Mouse (Mus musculus): Measurements from ENCODE around the gene Tmem35b.
"Not testable (repeated sequence)": the region's sequence is repeated elsewhere in the genome, so short reads cannot be mapped to it uniquely, and the experiment has no call there.

Gene Tmem35b

DNA sequence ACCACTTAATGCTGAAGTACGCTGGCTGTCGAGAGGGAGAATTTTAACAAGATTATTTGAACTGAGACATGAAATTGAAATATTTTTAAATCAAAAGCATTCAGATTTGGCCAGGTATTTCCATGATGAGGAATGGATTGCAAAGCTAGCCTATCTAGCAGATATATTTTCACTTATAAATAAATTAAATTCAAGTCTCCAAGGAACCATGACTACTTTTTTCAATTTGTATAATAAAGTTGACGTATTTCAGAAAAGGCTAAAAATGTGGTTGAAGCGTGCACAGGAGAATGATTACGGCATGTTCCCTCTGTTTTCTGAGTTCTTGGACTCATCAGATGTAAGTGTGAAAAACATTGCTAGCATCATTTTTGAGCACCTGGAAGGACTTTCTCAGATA is at the start of gene Tmem35b:
Gene Tmem35b (plus strand): TSS at position 301 of the 400 bp plus-strand sequence.
- no peak for DNase-seq

DNA sequence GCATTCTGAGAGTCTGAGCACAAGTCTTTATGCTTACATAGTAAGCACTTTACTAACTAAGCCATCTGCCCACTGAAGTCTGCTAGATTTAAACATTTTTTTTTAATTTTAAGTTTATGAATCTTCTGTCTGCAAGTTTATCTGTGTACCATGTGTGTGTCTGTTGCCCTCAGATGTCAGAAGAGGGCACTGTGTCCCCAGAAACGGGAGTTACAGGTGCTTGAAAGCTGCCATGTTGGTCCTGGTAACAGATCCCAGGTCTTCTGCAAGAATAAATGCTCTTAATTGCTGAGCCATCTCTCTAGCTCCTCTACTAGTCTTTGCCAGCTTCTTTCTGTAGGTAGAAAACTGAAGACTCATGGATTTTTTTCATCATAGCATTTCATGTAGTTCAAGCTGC is 48.6 kb upstream of the Tmem35b start:
- DNase-seq, result no peak

DNA sequence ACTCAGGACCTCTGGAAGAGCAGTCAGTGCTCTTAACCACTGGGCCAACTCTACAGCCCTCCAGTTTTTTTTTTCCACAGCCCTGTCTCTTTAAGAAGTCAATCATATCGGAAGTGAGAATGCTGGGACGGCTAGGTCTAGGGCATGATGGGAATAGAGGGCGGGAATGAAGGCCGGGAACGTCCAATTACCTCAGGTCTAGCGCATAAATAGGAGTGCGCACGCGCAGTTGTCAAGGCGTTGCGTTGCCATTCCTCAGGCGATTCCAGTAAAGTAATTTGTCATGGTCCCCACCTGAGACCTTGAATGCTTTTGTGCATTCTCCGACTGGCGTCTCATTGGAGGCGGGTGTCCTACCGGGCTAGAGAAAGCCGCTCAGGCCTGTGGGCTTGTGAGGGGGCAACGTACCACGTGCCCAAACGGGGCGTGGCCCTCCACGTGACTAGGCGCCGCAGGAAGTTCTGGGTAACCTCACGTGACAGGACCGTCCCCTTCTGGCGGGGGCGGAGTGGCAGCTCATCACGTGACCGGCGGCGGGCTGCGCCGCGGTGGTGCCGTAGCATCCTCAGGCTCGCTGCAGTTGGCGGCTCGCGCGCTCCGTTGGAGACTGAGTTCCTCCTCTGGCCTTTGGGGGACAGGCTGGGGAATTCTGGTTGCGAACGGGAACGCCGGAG is 46.5 kb upstream of the Tmem35b start, which contains the start of gene Zmym6:
Gene Zmym6 (plus strand): TSS at position 509 of the 674 bp plus-strand sequence.
- DNase-seq, result peak; percentile 95

DNA sequence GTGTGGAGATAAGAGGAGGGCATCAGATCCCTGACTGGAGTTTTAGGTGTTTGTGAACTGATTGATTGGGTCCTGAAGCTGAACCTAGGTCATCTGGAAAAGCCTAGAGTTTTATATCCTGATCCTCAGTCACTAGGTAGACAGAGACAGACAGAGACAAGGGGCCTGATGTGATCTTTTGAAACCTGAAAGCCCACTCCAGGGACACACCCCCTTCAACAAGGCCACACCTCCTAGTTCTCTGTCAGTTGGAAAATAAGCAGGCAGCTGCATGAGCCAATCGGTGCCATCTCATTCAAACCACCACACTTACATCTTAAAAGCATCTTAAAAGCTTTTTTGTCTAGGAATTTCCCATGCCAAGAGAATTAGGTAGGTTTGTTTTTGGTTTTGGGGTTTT is 42.7 kb upstream of the Tmem35b start:
- DNase-seq, result no peak

DNA sequence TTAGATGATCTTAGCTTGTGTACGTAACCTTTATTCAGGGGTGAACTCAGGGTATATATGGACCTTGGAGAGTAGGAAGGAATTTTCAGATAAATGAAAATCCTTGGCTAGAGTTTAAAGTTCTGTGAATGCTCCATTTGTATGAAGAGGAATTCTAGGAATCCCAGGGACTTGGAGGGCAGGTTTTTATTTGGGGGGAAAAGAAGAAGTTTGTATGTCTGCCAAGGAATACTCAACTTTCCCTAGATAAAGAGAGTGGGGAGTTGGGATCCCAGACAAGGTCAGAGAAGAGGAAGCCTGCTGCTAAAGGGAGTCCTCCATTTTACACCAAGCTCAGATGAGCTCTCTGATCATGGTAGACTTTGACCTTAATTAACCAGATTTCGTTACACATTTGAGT is 40.4 kb upstream of the Tmem35b start:
- no peak for DNase-seq

DNA sequence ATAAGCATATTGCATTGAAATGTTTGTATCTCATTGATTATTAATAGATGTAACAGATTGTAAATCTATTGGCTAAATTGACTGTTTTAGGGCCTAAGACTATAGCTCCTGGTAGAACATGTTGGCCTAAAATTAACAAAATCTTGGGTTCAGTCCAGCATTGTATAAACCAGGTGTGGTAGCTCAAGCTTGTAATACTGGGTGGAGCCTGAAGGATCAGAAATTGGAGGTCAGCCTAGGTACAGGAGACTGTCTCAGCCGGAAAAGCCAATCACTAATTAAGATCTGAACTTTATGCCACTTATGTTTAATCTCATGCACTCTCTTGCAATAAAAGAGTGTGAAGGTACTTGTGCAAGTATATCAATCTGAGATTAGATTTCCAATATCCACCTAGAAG is 37.7 kb upstream of the Tmem35b start:
- DNase-seq, result no peak

DNA sequence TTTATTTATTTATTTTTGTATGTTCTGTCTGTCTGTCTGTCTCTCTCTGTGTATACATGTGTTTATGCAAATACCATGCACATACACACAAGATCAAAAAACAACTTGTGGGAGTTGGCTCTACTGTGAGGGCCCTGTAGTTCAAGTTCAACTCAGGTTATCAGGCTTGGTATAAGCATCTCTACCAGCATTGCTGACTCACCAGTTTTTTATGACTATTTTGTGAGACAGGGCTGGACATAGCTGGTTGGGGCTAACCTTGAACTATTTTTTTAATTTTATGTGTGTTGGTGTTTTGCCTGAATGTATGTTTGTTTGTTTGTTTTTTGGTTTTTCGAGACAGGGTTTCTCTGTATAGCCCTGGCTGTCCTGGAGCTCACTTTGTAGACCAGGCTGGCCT is 32.3 kb upstream of the Tmem35b start:
- no peak for DNase-seq

DNA sequence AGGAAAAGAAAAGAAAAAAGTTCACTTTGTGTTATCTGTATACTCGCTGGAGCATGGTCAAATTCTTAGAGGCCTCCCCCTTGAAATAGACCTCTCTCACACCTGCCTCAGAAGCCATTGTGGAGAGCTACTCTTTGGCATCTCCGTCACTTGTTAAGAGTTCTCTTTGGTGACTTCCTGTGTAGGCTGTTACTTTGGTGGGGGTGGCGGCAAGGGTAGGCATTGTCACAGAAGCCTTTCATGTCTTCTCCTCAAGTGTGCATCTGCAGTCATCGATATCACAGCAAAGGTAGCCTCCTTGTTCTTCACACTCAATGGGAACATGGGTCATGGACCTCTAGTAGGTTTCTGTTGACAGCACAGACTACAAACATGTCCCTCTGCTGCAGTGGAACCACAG is 28.4 kb upstream of the Tmem35b start:
- DNase-seq, result no peak

DNA sequence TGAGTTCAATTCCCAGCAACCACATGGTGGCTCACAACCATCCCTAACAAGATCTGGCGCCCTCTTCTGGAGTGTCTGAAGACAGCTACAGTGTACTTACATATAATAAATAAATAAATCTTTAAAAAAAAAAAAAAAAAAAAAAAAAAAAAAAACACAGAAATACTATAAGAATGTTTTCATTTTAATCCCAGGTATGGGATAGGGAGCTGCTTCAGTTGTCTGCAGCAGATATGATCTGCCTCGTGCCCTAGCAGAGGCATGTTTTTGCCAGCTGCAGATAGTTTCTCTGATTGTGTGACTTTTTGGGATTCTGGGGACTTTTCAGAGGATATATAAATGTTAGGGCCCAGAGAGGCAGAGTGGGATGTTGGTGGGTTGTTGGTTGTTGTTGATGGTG is 23.9 kb upstream of the Tmem35b start:
- not testable (repeated sequence) for DNase-seq

DNA sequence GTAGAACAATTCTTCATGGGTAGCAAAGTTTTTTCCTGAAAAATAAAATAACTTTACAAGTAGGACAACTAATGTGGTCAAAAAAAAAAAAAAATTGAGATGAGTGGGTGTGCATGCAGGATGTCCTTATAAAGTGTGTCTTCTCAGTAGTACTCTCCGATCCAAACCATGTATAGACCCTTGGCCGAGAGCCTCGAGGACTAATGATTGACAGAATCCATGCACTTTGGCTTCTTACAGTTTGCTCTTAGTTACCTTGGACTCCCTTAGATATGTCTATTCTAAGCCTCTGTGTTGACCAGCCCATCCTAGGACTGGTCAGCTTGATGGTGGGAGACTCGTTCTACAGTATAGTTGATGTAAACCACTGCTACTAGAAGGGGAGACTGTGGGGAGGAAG is 15.9 kb upstream of the Tmem35b start:
- no peak for DNase-seq

DNA sequence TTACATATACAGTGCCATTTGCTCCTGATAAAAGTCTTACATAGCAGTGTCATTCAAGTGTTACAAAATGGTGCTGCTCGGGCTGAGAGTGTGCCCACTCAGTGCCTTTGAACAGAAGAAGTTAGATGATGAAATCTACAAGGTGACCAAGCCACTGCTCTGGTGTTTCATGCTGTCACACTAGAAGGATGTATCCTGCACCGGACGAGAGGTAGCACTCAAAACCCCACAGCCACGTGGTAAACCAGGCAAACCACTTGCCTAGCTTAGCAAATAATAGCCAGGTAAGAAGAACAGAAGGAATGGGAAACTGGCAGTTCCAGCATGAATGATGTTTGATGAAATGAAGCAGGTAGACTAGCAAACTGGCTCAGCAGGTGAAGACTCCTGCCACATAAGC is 12.9 kb upstream of the Tmem35b start:
- DNase-seq, result no peak

DNA sequence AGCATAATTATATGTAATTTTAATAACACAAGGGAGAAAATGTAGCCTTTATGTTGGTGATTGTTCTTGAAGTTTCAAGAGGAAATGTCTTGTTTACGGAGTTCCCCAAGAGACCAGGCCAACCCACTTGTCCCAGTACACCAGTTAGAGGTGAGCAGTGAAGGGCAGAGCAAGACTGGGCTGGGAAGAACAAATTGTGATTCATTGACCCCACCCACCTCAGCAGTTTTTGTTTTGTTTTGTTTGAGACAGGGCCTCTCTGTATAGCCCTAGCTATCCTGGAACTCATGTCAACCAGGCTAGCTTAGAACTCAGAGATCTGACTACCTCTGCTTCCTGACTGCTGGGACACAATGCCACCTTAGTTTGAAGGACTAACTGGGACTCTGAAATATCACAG is 840 bp downstream of the Tmem35b start:
- DNase-seq, result no peak

DNA sequence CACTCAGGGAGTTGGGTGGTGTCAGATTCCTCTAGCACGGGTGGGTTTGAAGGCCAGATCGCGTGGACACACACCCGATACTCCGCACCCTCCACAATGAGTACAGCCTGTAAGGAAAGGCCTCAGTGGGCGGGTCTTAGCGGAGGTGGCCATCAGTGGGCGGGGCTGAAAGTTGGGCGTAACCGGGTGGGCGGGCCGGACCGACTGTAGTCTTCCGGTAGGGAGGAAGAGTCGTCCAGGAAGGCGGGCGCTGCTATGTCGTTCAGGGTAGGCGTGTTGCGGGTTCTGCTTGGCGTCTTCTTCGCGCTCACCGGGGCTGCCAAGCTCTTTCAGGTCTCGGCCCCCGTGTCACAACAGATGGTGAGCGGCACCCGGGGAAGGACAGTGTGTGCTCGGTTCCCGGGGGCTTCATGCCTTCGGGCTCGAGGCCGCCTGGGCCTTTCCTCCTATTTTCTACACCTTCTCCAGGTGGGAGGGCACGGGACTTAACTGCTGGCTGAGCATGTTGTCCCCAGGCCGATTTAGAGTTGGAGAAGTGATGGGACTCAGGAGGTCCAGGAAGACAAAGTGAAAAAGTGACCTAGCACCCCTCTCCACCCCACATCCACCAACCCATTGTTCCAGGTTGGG is 2.5 kb downstream of the Tmem35b start:
- peak; percentile 47 for DNase-seq

DNA sequence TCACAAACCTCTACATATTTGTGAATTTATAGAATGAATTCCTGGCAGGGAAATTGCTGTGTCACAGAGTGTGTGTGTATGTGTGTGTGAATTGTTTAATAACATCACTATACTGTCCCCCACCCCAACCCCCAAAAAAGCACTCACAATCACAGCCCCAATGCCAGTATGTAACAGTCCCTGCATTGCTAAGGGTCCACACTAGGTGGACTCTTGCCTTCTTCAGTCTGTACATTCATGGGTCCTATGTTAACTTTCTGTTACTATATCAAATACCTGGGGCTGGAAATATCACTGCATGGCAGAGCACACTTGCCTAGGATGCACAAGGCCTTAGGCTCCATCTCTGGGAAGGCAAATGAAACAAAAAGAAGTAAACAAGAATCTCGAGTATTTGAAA is 11.2 kb downstream of the Tmem35b start:
- no peak for DNase-seq

DNA sequence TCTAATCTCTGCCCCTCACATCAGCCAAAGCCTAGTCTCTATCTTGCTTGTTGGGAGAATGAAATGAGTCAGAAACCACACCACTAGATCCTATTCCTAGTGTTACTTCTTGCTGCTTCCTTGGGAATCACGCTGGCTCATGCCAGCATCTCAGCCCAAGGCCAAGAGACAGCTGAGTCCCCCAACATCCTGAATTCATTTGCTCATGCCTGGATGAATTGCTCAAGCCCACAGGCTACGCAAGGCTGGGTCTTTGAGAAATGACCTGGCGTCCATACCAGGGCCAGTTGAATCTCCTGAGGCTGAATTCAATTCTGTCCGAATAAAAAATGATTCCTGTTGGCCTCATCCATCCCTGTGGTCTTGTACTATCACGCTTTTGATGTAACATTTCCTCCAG is 14.1 kb downstream of the Tmem35b start:
- DNase-seq, result no peak

DNA sequence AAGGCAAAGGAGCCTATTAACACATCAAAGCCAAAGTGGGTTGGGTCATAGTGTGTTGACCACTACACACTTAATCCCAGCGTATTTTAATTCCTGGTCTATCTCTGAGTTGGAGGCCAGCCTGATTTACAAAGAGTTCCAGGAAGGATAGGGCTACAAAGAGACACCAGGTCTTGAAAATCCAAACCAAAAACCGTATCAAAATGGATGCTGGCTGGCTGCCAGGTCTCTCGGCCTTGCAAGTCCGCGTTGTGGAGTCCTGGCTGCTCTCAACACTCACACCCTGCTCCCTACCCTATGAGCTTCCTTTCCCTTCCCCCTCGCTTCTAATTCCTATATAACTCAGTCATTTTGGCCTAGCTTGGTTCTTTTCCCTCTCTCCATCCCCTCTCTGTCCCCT is 15.0 kb downstream of the Tmem35b start:
- DNase-seq, result no peak

DNA sequence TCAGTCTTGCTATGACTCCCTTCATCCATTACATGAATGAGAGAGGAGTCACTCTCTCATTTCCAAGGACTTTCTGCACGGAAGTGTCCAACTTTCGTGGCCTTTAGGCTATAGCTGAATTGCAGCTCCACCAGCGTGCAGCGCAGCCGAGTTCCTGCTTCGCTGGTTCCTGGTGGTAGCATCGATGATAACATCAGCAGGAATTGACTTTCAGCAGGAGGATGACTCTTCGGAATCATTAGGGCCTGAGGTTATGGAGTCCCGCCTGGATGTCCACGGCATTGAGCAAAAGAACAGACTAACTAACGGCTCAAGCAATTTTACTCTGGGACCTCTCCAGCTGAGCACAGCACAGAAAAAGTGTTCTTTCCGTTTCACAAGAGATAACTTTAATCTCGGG is 26.5 kb downstream of the Tmem35b start:
- DNase-seq, result no peak

DNA sequence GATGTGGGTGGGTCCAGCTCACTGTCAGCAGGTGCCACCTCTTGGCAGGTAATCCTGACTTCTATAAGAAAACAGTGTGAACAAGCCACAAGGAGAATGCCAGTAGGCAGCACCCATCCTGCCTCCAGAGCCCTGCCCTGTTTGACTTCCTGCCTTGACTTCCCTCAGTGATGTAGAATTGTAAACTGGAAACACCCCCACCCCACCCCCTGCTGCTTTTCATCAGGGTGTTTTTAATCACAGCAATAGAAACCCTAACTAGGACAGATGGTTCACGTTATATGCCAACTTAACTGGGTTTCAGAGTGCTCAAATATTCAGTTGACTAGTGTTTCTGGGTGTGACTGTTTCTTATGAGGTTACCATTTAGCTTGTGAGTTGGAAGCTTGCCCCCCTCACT is 29.9 kb downstream of the Tmem35b start:
- no peak for DNase-seq

DNA sequence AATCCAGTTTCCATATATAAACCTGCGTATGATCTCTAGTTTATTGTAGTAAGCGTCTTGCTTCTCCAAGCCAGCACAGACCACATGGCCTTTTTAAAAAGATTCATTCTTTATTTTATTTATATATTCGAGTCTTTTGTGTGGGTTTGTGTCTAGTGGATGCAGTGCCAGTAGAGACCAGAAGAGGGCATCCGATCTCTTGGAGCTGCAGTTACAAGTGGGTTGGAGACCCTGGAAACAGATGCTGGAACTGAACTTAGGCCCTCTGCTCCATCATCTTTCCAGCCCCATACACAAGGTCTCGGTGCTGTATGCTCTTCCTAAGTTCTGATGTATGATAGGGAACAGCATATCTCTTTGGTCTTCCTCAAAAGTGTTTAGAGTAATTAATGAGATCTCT is 32.3 kb downstream of the Tmem35b start:
- no peak for DNase-seq

DNA sequence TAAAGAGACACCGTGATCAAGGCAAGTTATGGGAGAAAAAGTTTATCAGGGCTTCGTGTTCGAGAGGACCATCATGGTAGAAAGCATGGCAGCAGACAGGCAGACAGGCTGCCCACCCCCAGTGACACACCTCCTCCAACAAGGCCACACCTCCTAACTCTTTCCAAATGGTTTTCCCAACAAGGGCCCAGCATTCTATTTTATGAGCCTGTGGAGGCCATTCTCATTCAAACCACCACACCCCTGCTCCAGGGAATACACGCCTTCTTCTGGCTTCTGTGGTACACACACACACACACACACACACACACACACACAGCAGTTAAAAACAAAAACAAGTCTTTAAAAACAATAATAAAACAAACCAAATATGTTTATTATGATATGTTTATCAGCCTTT is 34.3 kb downstream of the Tmem35b start:
- no peak for DNase-seq

DNA sequence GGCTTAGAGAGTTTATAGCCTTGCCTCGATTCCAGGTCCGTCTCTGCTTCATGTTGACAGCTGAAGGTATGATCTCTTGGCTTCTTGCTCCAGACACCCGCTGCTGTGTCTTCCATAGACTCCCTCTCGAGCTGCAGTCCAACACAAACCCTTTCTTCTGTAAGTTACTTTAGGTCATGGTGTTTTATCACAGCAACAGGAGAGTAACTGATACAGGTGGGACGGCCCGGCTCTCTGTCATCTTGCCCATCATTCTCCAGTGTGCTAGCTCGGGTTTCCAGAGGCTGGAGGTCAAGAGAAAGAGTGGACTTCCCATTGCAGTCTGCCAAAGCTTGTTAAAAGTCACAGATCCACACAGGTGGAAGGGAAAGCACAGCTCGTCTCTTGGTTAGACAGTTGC is 40.4 kb downstream of the Tmem35b start:
- DNase-seq, result no peak

DNA sequence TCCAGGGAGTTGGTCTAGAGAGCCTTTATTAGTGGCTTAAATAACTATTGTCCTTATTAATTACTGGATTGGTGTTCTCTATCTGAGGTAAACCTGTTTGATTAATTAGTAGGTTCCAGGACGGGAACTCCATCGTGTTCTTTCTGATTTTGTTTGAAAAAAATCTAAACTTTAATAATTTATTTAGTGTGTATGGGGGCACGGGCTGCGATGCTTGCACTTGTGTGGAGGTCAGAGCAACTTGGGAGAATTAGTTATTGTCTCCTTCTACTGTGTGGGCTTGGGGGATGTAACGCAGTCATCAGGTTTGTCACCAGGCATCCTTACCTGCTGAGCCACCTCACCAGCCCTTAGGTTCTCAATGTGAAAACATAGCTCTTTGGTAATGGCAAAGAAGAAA is 43.6 kb downstream of the Tmem35b start:
- DNase-seq, result no peak

DNA sequence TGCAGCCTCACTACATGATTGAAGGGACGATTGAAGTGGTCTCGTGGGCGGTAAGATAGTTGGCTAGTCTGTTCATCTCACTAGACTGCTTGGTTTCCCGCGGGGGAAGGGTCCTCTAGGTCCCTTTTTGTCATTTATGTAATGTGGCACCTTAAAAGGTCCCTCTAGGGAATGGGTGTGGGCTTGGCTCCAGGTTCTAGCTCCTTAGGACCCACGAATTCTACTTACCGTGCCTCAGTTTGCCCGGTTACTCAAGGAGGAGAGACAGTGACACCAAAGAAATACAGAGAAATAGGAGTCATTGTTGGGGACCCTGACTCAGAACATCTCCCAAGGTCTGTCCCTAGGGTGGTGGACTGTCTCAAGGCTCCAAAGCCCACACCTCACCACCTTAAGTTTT is 44.2 kb downstream of the Tmem35b start:
- DNase-seq, result no peak

DNA sequence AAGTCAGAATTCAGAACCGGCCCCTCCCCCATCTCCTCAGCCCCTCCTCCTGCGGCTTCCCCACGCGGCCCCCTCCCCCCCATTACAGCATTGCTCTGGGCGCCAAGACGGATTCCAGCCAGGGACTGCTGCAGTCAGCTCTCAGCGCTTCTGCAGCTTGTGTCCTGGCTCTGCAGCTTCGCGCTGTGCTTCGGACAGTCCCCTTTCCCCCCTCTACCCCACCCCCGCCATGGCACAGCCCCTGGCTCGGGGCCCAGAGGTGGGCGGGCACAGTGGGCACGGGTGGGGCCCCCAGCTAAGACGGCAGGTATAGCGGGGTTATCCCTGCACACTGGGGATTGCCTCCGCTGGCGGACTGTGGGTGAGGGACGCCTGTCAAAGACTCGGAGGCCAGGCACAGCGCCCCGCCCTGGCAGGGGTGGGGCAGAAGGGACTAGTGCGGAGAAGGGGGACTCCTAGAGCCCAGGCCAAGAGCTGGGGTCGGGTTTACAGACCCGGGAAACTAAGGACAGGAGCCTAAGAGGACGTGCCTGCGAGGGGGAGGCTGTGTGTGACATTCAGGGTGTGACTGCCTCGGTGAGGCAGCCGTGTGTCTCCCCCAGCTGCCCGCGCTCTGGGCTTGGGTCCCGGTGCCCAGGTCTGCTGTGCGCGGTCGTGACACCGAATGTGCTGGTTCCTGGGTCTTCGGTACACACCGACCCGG is 44.9 kb downstream of the Tmem35b start:
- DNase-seq, result peak; percentile 69
